Mouse (Mus musculus) intestine, embryonic 15.5 days (tissue): ENCODE results near the gene Olfr513. TPM values are rescaled to one million over a fixed set of nuclear protein-coding genes. Genes with fewer than 3 reads are reported as not detected.

Experiments
- ATAC-seq: fragments of 200-750 bp; cut with Nextera tagmentation; 2 replicates; pipeline ENCODE4 v1.8.0; 2017; ENCODE audit warnings: moderate TSS enrichment, moderate library complexity
- H3K27ac ChIP-seq: fragments of 300-500 bp; sonication (generic); 2 replicates; pipeline ENCODE4 v1.5.1; 2015; ENCODE audit warnings: mild to moderate bottlenecking, inconsistent platforms
- H3K27me3 ChIP-seq: fragments of 300-500 bp; sonication (generic); replicated peaks from 2 replicates; pipeline ENCODE4 v1.6.1; 2015; ENCODE audit warnings: inconsistent platforms
- H3K36me3 ChIP-seq: fragments of 300-500 bp; sonication (generic); 2 replicates; pipeline ENCODE4 v1.6.1; 2015; ENCODE audit warnings: inconsistent platforms
- H3K4me1 ChIP-seq: fragments of 300-500 bp; sonication (generic); replicated peaks from 2 replicates; pipeline ENCODE4 v1.6.1; 2015; ENCODE audit warnings: inconsistent platforms
- H3K4me2 ChIP-seq: fragments of 300-500 bp; sonication (generic); replicated peaks from 2 replicates; pipeline ENCODE4 v1.6.1; 2015; ENCODE audit warnings: mild to moderate bottlenecking, inconsistent platforms
- H3K4me3 ChIP-seq: fragments of 300-500 bp; sonication (generic); replicated peaks from 2 replicates; pipeline ENCODE4 v1.5.1; 2015; ENCODE audit warnings: inconsistent platforms
- H3K9ac ChIP-seq: fragments of 300-500 bp; sonication (generic); 2 replicates; pipeline ENCODE4 v1.6.1; 2015; ENCODE audit warnings: inconsistent platforms
- H3K9me3 ChIP-seq: fragments of 300-500 bp; sonication (generic); 2 replicates; pipeline ENCODE4 v1.6.1; 2016; ENCODE audit warnings: inconsistent platforms
- WGBS: fragments of 180-500 bp; shearing (Covaris S2); methylation state at CpG from one replicate; pipeline ENCODE4 v1.1.7; 2015; 5-methylcytosine and 5-hydroxymethylcytosine counted together
- polyA plus RNA-seq: library from polyadenylated mRNA; unstranded; fragments of >200 nt; fragmentation: Nextera tagmentation; extraction: Ambion mirVana; gene quantifications from 2 replicates; pipeline ENCODE4 v1.2.1, GENCODE M21; 2015

The Olfr513 gene
- not detected in 2 replicates for polyA plus RNA-seq

- Histone ChIP-seq H3K9me3 (no peaks in the 10 kb centered on the region), H3K27ac (no peak within 1 kb of the TSS), H3K4me2 (no peak within 1 kb of the TSS), H3K27me3 (no peaks in the 10 kb centered on the region), H3K9ac (no peak within 1 kb of the TSS), H3K36me3 (no peaks in the 10 kb centered on the region), H3K4me1 (no peaks in the 10 kb centered on the region), H3K4me3 (no peak within 1 kb of the TSS)
- WGBS: 59% methylated on average over 1 of the region's 1 CpGs
- ATAC-seq: no peak
Observed at GRCm38 (mm10) chr7:108750673-108751072, at the start of gene Olfr513. TSS of gene Olfr513 (plus strand) at chr7:108750973.

- no peak for ATAC-seq
- H3K4me1 ChIP-seq: no peaks in the 10 kb centered on the region
- H3K27me3 ChIP-seq: no peaks in the 10 kb centered on the region
Observed at GRCm38 (mm10) chr7:108713020-108713419, 37.8 kb upstream of the Olfr513 start, which contains the start of gene Olfr512. TSS of gene Olfr512 (plus strand) at chr7:108713320.

GRCm38 (mm10) chr7:108760411-108760810 is 9.6 kb downstream of the Olfr513 start:
- no peaks in the 10 kb centered on the region for H3K4me1 ChIP-seq
- ATAC-seq: no peak
- no peaks in the 10 kb centered on the region for H3K9me3 ChIP-seq
- H3K27ac ChIP-seq: no peak overlapping the region
- no peak overlapping the region for H3K4me2 ChIP-seq
- H3K27me3 ChIP-seq: no peaks in the 10 kb centered on the region
- 29% methylated on average over 3 of the region's 3 CpGs for WGBS
- no peak overlapping the region for H3K9ac ChIP-seq
- no peaks in the 10 kb centered on the region for H3K36me3 ChIP-seq
- H3K4me3 ChIP-seq: no peak overlapping the region

More at GRCm38 (mm10) chr7:108713020-108713419, 37.8 kb upstream of the Olfr513 start, which contains the start of gene Olfr512:
- H3K9me3 ChIP-seq: no peaks in the 10 kb centered on the region
- no peak within 1 kb of the TSS for H3K4me3 ChIP-seq
- no peak within 1 kb of the TSS for H3K4me2 ChIP-seq
- no peak within 1 kb of the TSS for H3K27ac ChIP-seq
- no peak within 1 kb of the TSS for H3K9ac ChIP-seq
- H3K36me3 ChIP-seq: no peaks in the 10 kb centered on the region

GRCm38 (mm10) chr7:108797205-108797933 is 46.6 kb downstream of the Olfr513 start:
- Histone ChIP-seq H3K36me3 (no peaks in the 10 kb centered on the region), H3K27me3 (no peaks in the 10 kb centered on the region), H3K27ac (no peak overlapping the region), H3K4me2 (no peak overlapping the region), H3K4me1 (no peaks in the 10 kb centered on the region), H3K4me3 (no peak overlapping the region), H3K9me3 (no peaks in the 10 kb centered on the region), H3K9ac (no peak overlapping the region)
- ATAC-seq: no peak
- 35% methylated on average over 1 of the region's 1 CpGs for WGBS

Other genes starting within 250 kb of the Olfr513 start
- not detected in 2 replicates for gene Olfr502, start 225.9 kb upstream of the Olfr513 start, polyA plus RNA-seq
- not detected in 2 replicates for gene Olfr503, start 206.4 kb upstream of the Olfr513 start, polyA plus RNA-seq
- gene Olfr504, start 185.2 kb upstream of the Olfr513 start, polyA plus RNA-seq: not detected in 2 replicates
- 0.04 TPM in 1 of 2 replicates, not detected in the other for gene Olfr506, start 140.2 kb upstream of the Olfr513 start, polyA plus RNA-seq
- gene Olfr507, start 129.2 kb upstream of the Olfr513 start, polyA plus RNA-seq: not detected in 2 replicates
- gene Olfr508, start 121.0 kb upstream of the Olfr513 start, polyA plus RNA-seq: not detected in 2 replicates
- not detected in 2 replicates for gene Olfr509, start 99.1 kb upstream of the Olfr513 start, polyA plus RNA-seq
- not detected in 2 replicates for gene Olfr510, start 84.6 kb upstream of the Olfr513 start, polyA plus RNA-seq
- gene Olfr512, start 37.7 kb upstream of the Olfr513 start, polyA plus RNA-seq: not detected in 2 replicates
- gene Olfr514, start 75.0 kb downstream of the Olfr513 start, polyA plus RNA-seq: not detected in 2 replicates
- not detected in 2 replicates for gene Olfr516, start 99.6 kb downstream of the Olfr513 start, polyA plus RNA-seq
- gene Olfr517, start 121.4 kb downstream of the Olfr513 start, polyA plus RNA-seq: not detected in 2 replicates
- not detected in 2 replicates for gene Olfr518, start 134.0 kb downstream of the Olfr513 start, polyA plus RNA-seq
- not detected in 2 replicates for gene Olfr519, start 143.4 kb downstream of the Olfr513 start, polyA plus RNA-seq
- 0.08 TPM in 2 replicates for gene Nlrp10, start 179.2 kb downstream of the Olfr513 start, polyA plus RNA-seq
- gene Eif3f, start 183.4 kb downstream of the Olfr513 start, polyA plus RNA-seq: 76.7 and 85.0 TPM in 2 replicates
- 3.0 TPM in 2 replicates for gene Tub, start 199.4 kb downstream of the Olfr513 start, polyA plus RNA-seq